Mouse (Mus musculus) heart, postnatal 0 days (tissue): Measurements from ENCODE around the gene Crybg3. TPM values are rescaled to one million over a fixed set of nuclear protein-coding genes. Genes with fewer than 3 reads are reported as not detected.

Experiments used
- ATAC-seq: fragments of 200-750 bp; cut with Nextera tagmentation; 2 replicates; pipeline ENCODE4 v1.8.0; 2017; ENCODE audit warnings: low read depth, moderate number of reproducible peaks, moderate library complexity; ENCODE audit not compliant: insufficient read depth
- DNase-seq: peaks from one replicate; pipeline ENCODE4 v3.0.0-alpha.2; 2016; ENCODE audit warnings: low spot score
- H3K27ac ChIP-seq: fragments of 300-500 bp; sonication (generic); 2 replicates; pipeline ENCODE4 v1.5.1; 2014; ENCODE audit warnings: low read depth, mild to moderate bottlenecking
- H3K27me3 ChIP-seq: fragments of 300-500 bp; sonication (generic); 2 replicates; pipeline ENCODE4 v1.6.1; 2014; ENCODE audit warnings: low read length, mixed read lengths; ENCODE audit not compliant: control insufficient read depth, insufficient read depth
- H3K36me3 ChIP-seq: fragments of 300-500 bp; sonication (generic); replicated peaks from 2 replicates; pipeline ENCODE4 v1.6.1; 2014; ENCODE audit warnings: low read length, mixed read lengths; ENCODE audit not compliant: control insufficient read depth, insufficient read depth
- H3K4me1 ChIP-seq: fragments of 300-500 bp; sonication (generic); 2 replicates; pipeline ENCODE4 v1.6.1; 2014; ENCODE audit warnings: antibody characterized with exemption; ENCODE audit not compliant: control insufficient read depth, insufficient read depth
- H3K4me2 ChIP-seq: fragments of 300-500 bp; sonication (generic); 2 replicates; pipeline ENCODE4 v1.6.1; 2014; ENCODE audit warnings: low read depth, mild to moderate bottlenecking, low read length, moderate library complexity
- H3K4me3 ChIP-seq: fragments of 300-500 bp; sonication (generic); 2 replicates; pipeline ENCODE4 v1.5.1; 2014; ENCODE audit warnings: low read depth, low read length
- H3K9ac ChIP-seq: fragments of 300-500 bp; sonication (generic); replicated peaks from 2 replicates; pipeline ENCODE4 v1.6.1; 2014; ENCODE audit warnings: low read depth, low read length, mixed read lengths
- H3K9me3 ChIP-seq: fragments of 300-500 bp; sonication (generic); replicated peaks from 2 replicates; pipeline ENCODE4 v1.6.1; 2016; ENCODE audit warnings: low read length; ENCODE audit not compliant: control insufficient read depth
- CTCF ChIP-seq: IDR thresholded peaks from 2 replicates; pipeline ENCODE4 v1.5.1; 2016; ENCODE audit warnings: antibody characterized with exemption, control low read depth, low read depth
- EP300 ChIP-seq: IDR thresholded peaks from 2 replicates; pipeline ENCODE4 v1.6.1; 2016; ENCODE audit warnings: antibody characterized with exemption, low read depth
- WGBS: fragments of 180-500 bp; shearing (Covaris S2); extraction: QIAGEN DNeasy Blood & Tissue Kit; methylation state at CpG from one replicate; pipeline ENCODE4 v1.1.7; 2014; 5-methylcytosine and 5-hydroxymethylcytosine counted together
- polyA plus RNA-seq: library from polyadenylated mRNA; unstranded; fragments of >200 nt; fragmentation: Nextera tagmentation; extraction: Ambion mirVana; gene quantifications from 2 replicates; pipeline ENCODE4 v1.2.1, GENCODE M21; 2015
- total RNA-seq: library from RNA; depleted of rRNA; stranded (reverse); fragments of >200 nt; gene quantifications from 2 replicates; pipeline ENCODE4 v1.2.3, GENCODE M21; 2014; ENCODE audit warnings: low replicate concordance; rRNA removed

Crybg3 gene
- total and polyA plus RNA-seq, 2 experiments from 2014 or later, result 8.9 to 26.9 TPM

DNA sequence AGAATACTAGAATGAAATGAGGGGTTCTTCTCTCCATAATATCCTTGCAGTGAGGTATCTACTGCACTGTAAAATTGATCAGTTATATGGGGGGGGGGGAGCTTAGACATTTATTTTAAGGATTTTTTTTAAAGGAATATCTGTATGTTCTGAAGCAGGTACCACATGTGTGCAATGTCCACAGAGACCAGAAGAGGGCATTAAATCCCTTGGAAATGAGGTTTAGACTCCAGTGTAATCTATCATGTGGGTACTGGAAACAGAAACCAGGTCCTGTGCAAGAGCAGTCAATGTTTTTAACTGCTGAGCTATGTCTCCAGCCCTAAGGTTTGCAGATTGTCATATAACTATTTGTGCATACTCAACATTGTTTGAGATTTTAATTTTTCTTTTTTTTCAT is 151.7 kb downstream of the Crybg3 start:
- no peaks in the 10 kb centered on the region for H3K27me3 ChIP-seq
- no peak overlapping the region for H3K4me2 ChIP-seq
- DNase-seq, result no peak
- H3K9me3 ChIP-seq, result no peaks in the 10 kb centered on the region
- no peaks in the 10 kb centered on the region for H3K4me1 ChIP-seq
- no peak overlapping the region for H3K4me3 ChIP-seq
- no peak overlapping the region for H3K9ac ChIP-seq
- H3K36me3 ChIP-seq, result no peaks in the 10 kb centered on the region
- ATAC-seq, result no peak
- no peak for TF ChIP-seq CTCF
- no peak for TF ChIP-seq EP300
- no peak overlapping the region for H3K27ac ChIP-seq

DNA sequence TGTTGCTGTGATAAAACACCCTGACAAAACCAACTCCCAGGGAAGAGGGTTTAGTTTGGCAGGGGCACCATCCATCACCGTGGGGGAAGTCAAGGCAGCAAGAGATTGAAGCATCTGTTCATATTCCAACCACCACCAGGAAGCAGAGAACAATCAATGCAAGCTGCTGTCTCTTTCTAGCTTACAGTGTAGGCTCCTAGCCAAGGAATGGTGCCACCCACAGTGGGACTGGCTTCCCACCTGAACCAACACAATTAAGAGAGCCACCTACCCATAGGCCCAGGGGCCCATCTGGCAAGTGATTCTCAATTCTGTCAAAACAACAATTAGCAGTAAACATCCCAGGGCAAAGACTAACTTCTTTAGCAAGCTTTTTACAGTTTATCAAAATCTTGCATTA is 152.6 kb downstream of the Crybg3 start:
- no peak for TF ChIP-seq EP300
- TF ChIP-seq CTCF, result no peak
- 77% methylated on average over 1 of the region's 1 CpGs for WGBS
- ATAC-seq, result no peak
- no peak overlapping the region for H3K27ac ChIP-seq
- DNase-seq, result no peak
- H3K4me2 ChIP-seq, result no peak overlapping the region
- H3K4me3 ChIP-seq, result no peak overlapping the region
- H3K27me3 ChIP-seq, result no peaks in the 10 kb centered on the region
- H3K9ac ChIP-seq, result no peak overlapping the region
- H3K9me3 ChIP-seq, result no peaks in the 10 kb centered on the region
- no peaks in the 10 kb centered on the region for H3K4me1 ChIP-seq
- no peaks in the 10 kb centered on the region for H3K36me3 ChIP-seq

DNA sequence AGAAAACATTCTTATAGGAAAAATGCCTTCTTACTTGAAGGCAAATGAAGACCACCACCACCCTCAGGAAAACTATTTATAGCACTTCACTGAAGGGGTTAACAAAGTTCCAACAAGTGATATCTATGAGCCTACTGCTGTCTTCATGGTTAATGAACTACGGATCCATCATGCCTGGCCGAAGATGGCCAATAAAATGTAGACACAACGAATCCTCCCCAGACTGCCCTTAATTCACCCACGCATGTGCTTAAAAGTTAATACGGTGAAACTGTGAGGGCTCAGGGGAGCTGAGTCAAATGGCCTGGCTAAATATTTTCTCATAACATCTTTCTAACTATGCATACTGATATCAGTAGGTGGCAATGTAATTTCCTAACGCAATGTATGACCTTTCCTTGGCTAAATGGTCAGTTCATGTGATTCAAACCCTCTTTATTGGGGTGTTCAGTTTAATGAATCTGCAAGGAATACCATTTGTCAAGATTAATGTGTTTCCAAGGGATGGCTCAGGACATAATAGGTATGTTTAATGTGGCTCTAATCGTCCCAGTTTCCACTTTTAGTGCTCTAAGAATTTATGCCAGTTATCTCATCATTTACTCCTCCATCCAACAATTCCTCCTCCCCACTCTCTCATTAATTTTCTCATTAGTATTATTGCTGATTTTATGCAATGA is 155.8 kb downstream of the Crybg3 start:
- Histone ChIP-seq H3K4me3 (no peak overlapping the region), H3K27me3 (no peaks in the 10 kb centered on the region), H3K27ac (no peak overlapping the region), H3K36me3 (no peaks in the 10 kb centered on the region), H3K4me2 (no peak overlapping the region), H3K9ac (no peak overlapping the region), H3K4me1 (no peaks in the 10 kb centered on the region), H3K9me3 (no peaks in the 10 kb centered on the region)
- TF ChIP-seq CTCF, result no peak
- no peak for TF ChIP-seq EP300
- ATAC-seq (no peak), DNase-seq (no peak)
- WGBS, result 79% methylated on average over 7 of the region's 7 CpGs

Other genes with a start within 250 kb of the Crybg3 start
- gene Olfr209, start 237.0 kb downstream of the Crybg3 start, total RNA-seq, result not detected in 2 replicates
- gene Olfr209, start 237.0 kb downstream of the Crybg3 start, polyA plus RNA-seq, result not detected in 2 replicates
- not detected in 2 replicates for gene Gabrr3, start 193.6 kb downstream of the Crybg3 start, total RNA-seq
- not detected in 2 replicates for gene Gabrr3, start 193.6 kb downstream of the Crybg3 start, polyA plus RNA-seq
- 0.73 and 3.4 TPM in 2 replicates for gene Riox2, start 129.2 kb downstream of the Crybg3 start, total RNA-seq
- gene Riox2, start 129.2 kb downstream of the Crybg3 start, polyA plus RNA-seq, result 15.0 and 16.3 TPM in 2 replicates
- 8.7 and 9.8 TPM in 2 replicates for gene Arl6, start 38.4 kb upstream of the Crybg3 start, total RNA-seq
- 18.2 and 18.6 TPM in 2 replicates for gene Arl6, start 38.4 kb upstream of the Crybg3 start, polyA plus RNA-seq